In the genomic region with DNA sequence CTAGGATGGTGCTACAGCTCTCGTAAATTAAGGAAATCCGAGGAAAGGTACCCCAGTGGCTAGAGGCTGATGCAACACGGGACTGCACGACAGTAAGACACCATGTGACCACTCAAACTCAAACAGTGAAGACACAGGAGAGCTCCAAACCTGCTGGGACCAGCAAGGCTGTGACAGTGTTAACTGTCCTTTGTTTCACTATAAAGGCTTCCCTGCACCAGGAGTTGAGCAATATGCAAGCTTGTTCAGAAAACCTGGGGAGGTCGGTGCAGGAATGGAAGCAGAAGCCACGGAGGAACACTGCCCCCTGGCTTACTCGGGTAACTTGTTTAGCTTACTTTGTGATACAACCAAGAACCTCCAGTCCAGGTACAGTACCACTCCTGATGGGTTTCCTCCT, we compare ENCODE assay signal across 8 mouse cellular contexts. TPM values are rescaled to one million over a fixed set of nuclear protein-coding genes. Genes with fewer than 3 reads are reported as not detected.
DNase-seq lines count a peak whose midpoint lies in the region; ATAC-seq lines count a peak whose summit lies in the region.

No protein-coding gene starts in this region.

- H3K27ac ChIP-seq in kidney, embryonic 16.5 days (ENCODE audit: low read length): no peak overlapping the region
- H3K27ac ChIP-seq in liver, embryonic 15.5 days (replicated peaks): no peak overlapping the region
- H3K27ac ChIP-seq in hindbrain, embryonic 11.5 days (ENCODE audit: low read depth, low read length): no peak overlapping the region

- WGBS in kidney, embryonic 16.5 days: 51% methylated on average over 7 of the region's 7 CpGs
- 22% methylated on average over 7 of the region's 7 CpGs for WGBS in liver, embryonic 15.5 days (ENCODE audit: insufficient replicate concordance)
- 63% methylated on average over 7 of the region's 7 CpGs for whole genome bisulfite sequencing in hindbrain, embryonic 11.5 days

- no peaks in the 10 kb centered on the region for H3K9me3 ChIP-seq in kidney, embryonic 16.5 days (ENCODE audit: low read length)
- no peaks in the 10 kb centered on the region for H3K9me3 ChIP-seq in liver, embryonic 15.5 days (replicated peaks)
- H3K9me3 ChIP-seq in hindbrain, embryonic 11.5 days (ENCODE audit: control insufficient read depth, low read length): no peaks in the 10 kb centered on the region

- H3K9ac ChIP-seq in kidney, embryonic 16.5 days (replicated peaks; ENCODE audit: low read length): no peak overlapping the region
- no peak overlapping the region for H3K9ac ChIP-seq in liver, embryonic 15.5 days
- no peak overlapping the region for H3K9ac ChIP-seq in hindbrain, embryonic 11.5 days (ENCODE audit: low read depth, low read length)

- H3K27me3 ChIP-seq in kidney, embryonic 16.5 days (ENCODE audit: insufficient read depth, low read length): no peaks in the 10 kb centered on the region
- H3K27me3 ChIP-seq in liver, embryonic 15.5 days: no peaks in the 10 kb centered on the region
- H3K27me3 ChIP-seq in hindbrain, embryonic 11.5 days (ENCODE audit: control insufficient read depth, insufficient read depth, low read length): no peaks in the 10 kb centered on the region

- H3K4me3 ChIP-seq in kidney, embryonic 16.5 days (ENCODE audit: low read length): no peak overlapping the region
- H3K4me3 ChIP-seq in liver, embryonic 15.5 days (replicated peaks): no peak overlapping the region
- H3K4me3 ChIP-seq in hindbrain, embryonic 11.5 days (ENCODE audit: low read depth, low read length): no peak overlapping the region

- 0 out of 2 replicates have a peak, but pooled peaks cover 7% of the 10 kb centered on the region for H3K4me1 ChIP-seq in kidney, embryonic 16.5 days (ENCODE audit: insufficient read depth, low read length)
- no peaks in the 10 kb centered on the region for H3K4me1 ChIP-seq in liver, embryonic 15.5 days (replicated peaks)
- 0 out of 2 replicates have a peak, but pooled peaks cover 3% of the 10 kb centered on the region for H3K4me1 ChIP-seq in hindbrain, embryonic 11.5 days (replicated peaks; ENCODE audit: control insufficient read depth, insufficient read depth, low read length)

- H3K4me2 ChIP-seq in kidney, embryonic 16.5 days (replicated peaks; ENCODE audit: low read depth, low read length): no peak overlapping the region
- H3K4me2 ChIP-seq in liver, embryonic 15.5 days: peak overlapping the region; percentile 30; the same call in 1 of the 2 replicates
- H3K4me2 ChIP-seq in hindbrain, embryonic 11.5 days (replicated peaks; ENCODE audit: low read depth, low read length): no peak overlapping the region

- DNase-seq in kidney, postnatal 4 days: peak; percentile 17 to 28
- DNase-seq in MN1 (ENCODE audit: low spot score): peak; percentile 84
- peak; percentile 48 to 53 for DNase-seq in spleen, postnatal 36 days (ENCODE audit: low spot score in 2 of 2)
- DNase-seq in hindbrain, embryonic 11.5 days (ENCODE audit: low spot score): no peak
- no peak for DNase-seq in gastrocnemius, postnatal 10 days
- no peak for DNase-seq in left cerebral cortex, postnatal 4 days

- intact Hi-C loops in left cerebral cortex, postnatal 4 days (cut with DNase I): no loop called here

- ATAC-seq in kidney, embryonic 16.5 days (ENCODE audit: low FRiP score, low TSS enrichment): no peak
- no peak; the same call in 1 of the 2 replicates for ATAC-seq in liver, embryonic 15.5 days (ENCODE audit: insufficient read depth)
- ATAC-seq in hindbrain, embryonic 11.5 days (ENCODE audit: low FRiP score): no peak

- H3K36me3 ChIP-seq in kidney, embryonic 16.5 days (ENCODE audit: insufficient read depth, low read length): no peaks in the 10 kb centered on the region
- H3K36me3 ChIP-seq in liver, embryonic 15.5 days (replicated peaks): no peaks in the 10 kb centered on the region
- H3K36me3 ChIP-seq in hindbrain, embryonic 11.5 days (ENCODE audit: control insufficient read depth, insufficient read depth, low read length): no peaks in the 10 kb centered on the region

RNA-seq across cellular contexts. Expression of a gene that starts 40.4 kb away (rescaled TPM):
- 625 and 637 TPM in 2 replicates for polyA plus RNA-seq in kidney, embryonic 16.5 days (2015; fragmentation: Nextera tagmentation; extraction: Ambion mirVana)
- polyA plus RNA-seq in liver, embryonic 15.5 days (2015; fragmentation: Nextera tagmentation; extraction: Ambion mirVana): 193 and 243 TPM in 2 replicates
- 722 and 727 TPM in 2 replicates for polyA plus RNA-seq in hindbrain, embryonic 11.5 days (2014; fragmentation: Nextera tagmentation; extraction: Ambion mirVana)
- total RNA-seq in gastrocnemius, postnatal 10 days (2021): 100 to 1,000 TPM; 152 to 153 TPM
- 100 to 1,000 TPM; 291 to 292 TPM for total RNA-seq in left cerebral cortex, postnatal 4 days (2021)

Comparison
In these comparisons a context has a peak if more than half of its experiments do, and no peak if none do; other contexts are left out.
1. DNase-seq: peak in kidney, postnatal 4 days (2 of 2), MN1 (single experiment) and spleen, postnatal 36 days (2 of 2); none in hindbrain, embryonic 11.5 days (single experiment), gastrocnemius, postnatal 10 days (single experiment) and left cerebral cortex, postnatal 4 days (single experiment).